Mouse (Mus musculus) granulocyte monocyte progenitor cell, adult 5-6 weeks (primary cell): ENCODE data around the gene Zfp72. TPM values are rescaled to one million over a fixed set of nuclear protein-coding genes. Genes with fewer than 3 reads are reported as not detected.

Source experiments
- ATAC-seq: replicated peaks from 2 replicates; pipeline ENCODE4 v1.8.0; 2016; ENCODE audit warnings: mild to moderate bottlenecking, moderate TSS enrichment, inconsistent platforms; ENCODE audit not compliant: poor library complexity, severe bottlenecking
- total RNA-seq, 2 experiments: library from RNA; stranded (forward) in 1 of 2; stranded (reverse) in 1 of 2; fragments of 200-712, 200-1000 nt in 1 of 2; fragments of >200 nt in 1 of 2; fragmentation: Nextera tagmentation in 1 of 2; gene quantifications; 2 replicates each; pipeline ENCODE4 v1.2.3; 2014 to 2017

Gene Zfp72
- total RNA-seq (2014; fragmentation: Nextera tagmentation), result 5.3 and 6.0 TPM in 2 replicates
- 10.0 and 11.4 TPM in 2 replicates for total RNA-seq (2017)

- ATAC-seq, result peak; percentile 95
Measured at GRCm38 (mm10) chr13:74390371-74390990, at the start of gene Zfp72. Zfp72 (minus strand) TSS chr13:74390836.

DNA sequence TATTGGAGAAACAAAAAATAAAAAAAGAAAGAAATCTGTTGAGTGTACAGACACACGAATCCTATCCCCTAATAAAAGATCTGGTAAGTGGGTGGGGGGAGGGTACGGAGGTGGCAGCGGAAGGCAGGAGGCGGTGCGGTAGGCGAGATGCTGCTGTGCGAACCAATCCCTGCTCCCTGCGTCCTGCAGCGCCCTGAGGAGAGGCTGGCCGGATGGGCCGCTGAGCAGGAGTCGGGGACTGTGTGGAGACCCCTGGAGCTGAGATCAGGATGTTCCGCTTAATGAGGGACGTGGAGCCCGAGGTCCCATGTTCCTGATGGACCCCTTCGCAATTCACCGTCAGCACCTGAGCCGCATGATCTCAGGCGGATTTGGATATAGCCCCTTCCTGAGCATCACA, 49.3 kb upstream of the Zfp72 start:
- no peak for ATAC-seq

DNA sequence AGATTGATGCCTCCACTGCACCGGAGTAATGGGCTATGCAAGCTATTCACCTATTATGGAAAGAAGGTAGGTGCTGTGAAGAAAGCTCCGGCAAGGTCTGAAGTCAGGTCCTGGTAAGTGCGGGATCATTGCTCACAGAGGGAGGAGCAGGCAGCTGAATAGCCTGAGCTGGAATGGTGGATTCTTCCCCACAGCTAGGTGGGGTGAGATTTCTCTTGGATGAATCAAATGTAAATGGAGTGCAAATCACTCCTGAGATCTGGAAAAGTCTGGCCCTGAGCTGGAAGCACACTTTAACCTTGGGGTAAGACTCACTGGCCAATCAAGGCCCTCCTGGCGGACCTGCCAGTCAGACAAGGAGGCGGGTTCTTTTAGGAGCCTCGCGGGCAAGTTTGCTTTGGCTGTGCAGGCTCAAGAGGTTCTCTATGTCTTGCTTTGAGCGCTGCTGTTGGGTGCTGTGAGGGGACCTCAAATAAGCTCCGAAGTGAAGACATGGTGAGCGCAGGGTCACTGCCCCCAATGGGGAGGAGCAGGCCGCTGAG, 8.7 kb upstream of the Zfp72 start, which contains the start of gene Ftl1-ps1:
Gene Ftl1-ps1, plus strand, starts transcription at position 397 of the 542 bp plus-strand sequence.
- ATAC-seq, result no peak

DNA sequence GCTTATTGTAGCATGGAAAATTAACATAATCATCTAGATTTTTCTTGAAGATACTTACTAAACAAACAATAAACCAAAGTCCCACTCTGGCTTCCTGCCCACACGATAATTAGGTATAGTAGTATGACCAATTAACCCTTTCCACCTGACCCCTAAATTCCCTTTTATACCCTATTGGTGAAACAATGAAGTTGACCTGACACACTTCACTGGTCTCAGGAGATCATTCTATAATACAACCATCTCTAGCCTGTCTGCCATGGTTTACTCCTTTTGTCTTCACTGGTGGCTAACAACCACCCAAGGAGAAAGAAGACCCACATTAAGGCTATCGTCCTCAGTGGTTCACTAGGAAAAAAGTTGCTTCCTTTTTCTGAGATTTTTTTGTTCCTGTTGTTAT, 520 bp upstream of the Zfp72 start:
- ATAC-seq, result no peak

- no peak for ATAC-seq
Measured at GRCm38 (mm10) chr13:74389730-74390129, 906 bp downstream of the Zfp72 start.

- no peak for ATAC-seq
Measured at GRCm38 (mm10) chr13:74382289-74382688, 8.3 kb downstream of the Zfp72 start.

- ATAC-seq, result no peak
Measured at GRCm38 (mm10) chr13:74381533-74382276, 8.9 kb downstream of the Zfp72 start.

- peak; percentile 29 for ATAC-seq
Measured at GRCm38 (mm10) chr13:74363859-74364235, 26.8 kb downstream of the Zfp72 start, which contains the start of gene Lrrc14b. Lrrc14b (minus strand) TSS chr13:74364005.

DNA sequence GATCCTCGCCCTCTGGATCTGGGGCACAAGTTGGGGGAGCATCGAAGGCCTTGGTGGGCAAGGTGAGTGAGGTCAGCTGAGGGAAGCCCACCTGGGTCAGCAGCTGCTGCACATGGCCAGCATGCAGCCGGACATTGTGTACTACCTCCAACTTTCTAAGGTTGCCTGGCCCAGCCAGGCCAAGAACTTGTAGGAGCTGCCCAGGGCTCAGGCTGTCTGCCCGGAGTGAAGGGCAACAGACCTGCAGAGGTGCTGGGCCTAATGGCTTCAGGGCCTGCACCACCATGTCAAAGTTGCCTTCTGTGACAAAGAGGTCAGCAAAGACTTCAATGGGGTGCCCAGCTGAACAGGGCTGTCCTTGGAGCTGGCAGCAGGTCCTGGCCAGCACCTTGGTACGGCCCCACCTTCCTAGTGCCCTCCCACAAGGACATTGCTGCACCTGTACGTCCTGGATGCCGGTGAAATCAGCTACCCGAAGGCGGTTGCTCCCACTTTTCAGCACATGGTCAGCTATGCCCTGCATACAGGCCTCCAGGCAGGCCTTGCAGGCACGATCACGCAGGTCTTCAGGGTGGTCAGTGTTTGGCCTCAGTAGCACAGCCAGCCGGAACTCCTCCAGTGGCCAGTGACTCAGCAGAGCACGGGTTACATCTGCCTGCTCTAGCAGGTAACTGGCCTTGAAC, 27.3 kb downstream of the Zfp72 start:
- peak; percentile 12; the same call in 1 of the 2 replicates for ATAC-seq

- peak; percentile 77 for ATAC-seq
Measured at GRCm38 (mm10) chr13:74362218-74362617, 28.4 kb downstream of the Zfp72 start.

DNA sequence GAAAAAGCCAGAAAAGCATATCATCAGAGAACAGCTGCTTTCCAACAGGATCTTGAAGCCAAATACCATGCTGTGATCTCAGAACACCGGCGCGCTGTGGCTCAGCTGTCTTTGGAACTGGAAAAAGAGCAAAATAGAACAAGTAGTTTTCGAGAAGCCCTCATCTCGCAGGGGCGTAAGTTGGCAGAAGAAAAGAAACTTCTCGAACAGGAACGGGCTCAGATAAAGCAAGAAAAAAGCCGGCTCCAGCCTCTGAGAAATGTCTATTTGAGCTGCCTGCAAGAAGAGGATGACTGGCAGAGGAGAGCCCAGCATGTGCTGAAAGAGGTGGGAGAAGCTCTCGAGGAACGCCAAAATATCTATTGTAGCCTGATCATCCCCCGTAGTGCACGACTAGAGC, 34.1 kb downstream of the Zfp72 start:
- ATAC-seq, result no peak

DNA sequence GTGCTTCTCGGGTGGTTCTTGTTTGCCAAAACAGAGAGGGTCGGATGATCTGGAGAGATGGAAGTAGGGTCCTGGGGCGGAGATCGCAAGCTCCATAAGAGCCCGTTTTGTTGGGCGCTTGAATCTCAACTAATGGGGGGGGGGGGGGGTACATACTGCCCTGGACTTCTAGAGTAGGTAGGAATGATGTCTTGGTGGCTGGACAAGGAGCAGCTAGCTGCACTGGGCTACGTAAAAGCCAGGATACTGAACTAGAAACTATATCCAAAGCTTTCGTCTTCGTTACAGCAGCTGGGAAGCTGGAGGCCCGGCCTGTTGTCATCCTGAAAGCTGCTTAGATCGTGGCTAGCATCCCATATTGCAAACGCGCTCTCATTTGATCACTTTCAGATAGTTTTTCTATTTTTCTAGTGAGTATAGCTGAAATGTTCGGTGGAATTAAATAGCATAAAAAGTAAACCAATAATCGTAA, 40.2 kb downstream of the Zfp72 start:
- 0 out of 2 replicates have a peak, but pooled peaks have one; percentile 2 for ATAC-seq

GRCm38 (mm10) chr13:74349566-74350434, 40.8 kb downstream of the Zfp72 start, which contains the start of the genes Sdha and Ccdc127:
Sdha (minus strand) TSS chr13:74350280.
Ccdc127 (plus strand) TSS chr13:74350309.
- peak; percentile 91 for ATAC-seq

GRCm38 (mm10) chr13:74341036-74341435, 49.6 kb downstream of the Zfp72 start:
- peak; percentile 99 for ATAC-seq

- ATAC-seq, result no peak
Measured at GRCm38 (mm10) chr13:74329321-74329720, 61.3 kb downstream of the Zfp72 start.

Other genes starting within 250 kb of the Zfp72 start
- 13.2 and 26.9 TPM in 2 replicates for gene Exoc3, start 182.1 kb downstream of the Zfp72 start, total RNA-seq (2014; fragmentation: Nextera tagmentation)
- gene Exoc3, start 182.1 kb downstream of the Zfp72 start, total RNA-seq (2017), result 28.4 and 35.5 TPM in 2 replicates
- not detected in 2 replicates for gene Ahrr, start 98.5 kb downstream of the Zfp72 start, total RNA-seq (2014; fragmentation: Nextera tagmentation)
- 0.21 and 0.47 TPM in 2 replicates for gene Ahrr, start 98.5 kb downstream of the Zfp72 start, total RNA-seq (2017)
- 124 and 136 TPM in 2 replicates for gene Pdcd6, start 73.3 kb downstream of the Zfp72 start, total RNA-seq (2014; fragmentation: Nextera tagmentation)
- gene Pdcd6, start 73.3 kb downstream of the Zfp72 start, total RNA-seq (2017), result 144 and 175 TPM in 2 replicates
- gene Sdha, start 40.6 kb downstream of the Zfp72 start, total RNA-seq (2014; fragmentation: Nextera tagmentation), result 183 and 188 TPM in 2 replicates
- 319 and 340 TPM in 2 replicates for gene Sdha, start 40.6 kb downstream of the Zfp72 start, total RNA-seq (2017)
- 16.3 and 25.6 TPM in 2 replicates for gene Ccdc127, start 40.5 kb downstream of the Zfp72 start, total RNA-seq (2014; fragmentation: Nextera tagmentation)
- gene Ccdc127, start 40.5 kb downstream of the Zfp72 start, total RNA-seq (2017), result 47.1 and 50.1 TPM in 2 replicates
- gene Lrrc14b, start 26.8 kb downstream of the Zfp72 start, total RNA-seq (2014; fragmentation: Nextera tagmentation), result not detected in 2 replicates
- gene Lrrc14b, start 26.8 kb downstream of the Zfp72 start, total RNA-seq (2017), result not detected in 2 replicates
- 24.3 and 35.7 TPM in 2 replicates for gene Ftl1-ps1, start 8.9 kb upstream of the Zfp72 start, total RNA-seq (2014; fragmentation: Nextera tagmentation)
- gene Ftl1-ps1, start 8.9 kb upstream of the Zfp72 start, total RNA-seq (2017), result 16.4 and 28.3 TPM in 2 replicates
- gene Zfp825, start 103.2 kb upstream of the Zfp72 start, total RNA-seq (2014; fragmentation: Nextera tagmentation), result 10.4 and 13.9 TPM in 2 replicates
- gene Zfp825, start 103.2 kb upstream of the Zfp72 start, total RNA-seq (2017), result 13.1 and 13.7 TPM in 2 replicates
- 53.1 and 68.9 TPM in 2 replicates for gene Erap1, start 248.7 kb upstream of the Zfp72 start, total RNA-seq (2014; fragmentation: Nextera tagmentation)
- gene Erap1, start 248.7 kb upstream of the Zfp72 start, total RNA-seq (2017), result 159 and 263 TPM in 2 replicates